Mouse (Mus musculus) T-helper 1 cell (primary cell): ENCODE data around the gene Gm45753.
"Not testable (repeated sequence)": the region's sequence is repeated elsewhere in the genome, so short reads cannot be mapped to it uniquely, and the experiment has no call there.

ENCODE experiments used
- in situ Hi-C: fragments of 300-600 bp; cut with MboI, MseI; formaldehyde crosslinking; loops from one replicate; pipeline ENCODE4 v1.15.1; 2025; ENCODE audit warnings: high pct_unique_total_duplicates

The Gm45753 gene

DNA sequence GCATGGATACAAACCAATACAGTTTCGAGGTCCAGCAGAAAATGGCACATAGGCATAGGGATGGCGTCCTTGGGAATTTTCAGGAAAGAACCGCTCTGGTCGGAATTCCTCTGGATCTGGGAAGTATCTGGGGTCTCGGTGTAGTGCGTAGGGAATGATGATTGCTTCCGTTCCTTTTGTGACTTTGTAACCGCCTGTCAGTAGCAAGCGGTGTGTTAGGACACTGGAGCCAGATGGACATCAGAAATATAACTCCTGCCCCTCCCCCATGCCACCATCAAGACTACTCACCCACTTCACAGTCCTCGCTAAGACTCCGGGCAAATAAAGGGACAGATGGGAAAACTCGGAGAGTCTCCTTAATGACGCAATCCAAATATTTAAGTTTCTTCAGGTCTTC lies at the start of gene Gm45753:
Gm45753 (minus strand) TSS at position 101 of the 400 bp plus-strand sequence.
- in situ Hi-C loops, result no loop called here

DNA sequence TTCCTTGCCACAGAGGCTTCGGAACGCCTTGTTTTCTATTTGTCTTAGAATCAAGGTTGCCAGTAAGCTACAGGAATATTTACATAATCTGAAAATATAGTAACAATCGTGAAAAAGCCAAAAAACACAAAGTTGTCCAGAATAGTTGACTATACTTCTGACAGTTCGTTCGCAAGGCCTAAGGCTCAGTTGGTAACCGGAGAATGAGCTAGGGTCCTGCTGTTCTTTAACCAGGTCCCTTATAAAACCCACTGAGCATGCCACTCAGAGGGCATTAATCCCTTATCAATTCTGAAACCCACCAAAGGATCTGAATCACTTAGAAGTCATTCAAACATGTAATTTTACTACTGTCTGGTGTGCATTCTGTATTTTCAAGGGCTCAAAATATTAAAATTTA lies 47.5 kb upstream of the Gm45753 start:
- in situ Hi-C loops, result no loop called here

DNA sequence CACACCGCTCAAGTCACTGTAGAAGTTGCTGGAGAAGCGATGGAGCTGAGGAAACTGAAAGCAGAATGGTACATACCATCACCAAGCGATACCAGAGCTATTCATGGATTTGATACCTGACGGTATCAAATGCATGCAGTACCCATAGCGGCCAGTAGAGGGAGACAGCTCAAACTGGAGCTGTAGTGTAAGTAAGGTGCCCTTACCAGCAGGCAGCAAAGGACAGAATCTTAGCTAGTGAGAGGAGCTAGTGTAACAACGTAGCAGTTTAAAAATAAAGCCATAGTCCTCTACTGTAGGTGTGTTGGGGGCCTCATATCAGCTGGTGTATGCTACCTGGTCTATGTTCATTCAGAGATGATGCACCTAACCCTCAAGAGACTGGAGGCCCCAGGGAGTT lies 36.8 kb upstream of the Gm45753 start:
- in situ Hi-C loops, result loop anchor here (10.0 kb wide), 1 partner anchor 600 kb away; no protein-coding TSS in a partner anchor

DNA sequence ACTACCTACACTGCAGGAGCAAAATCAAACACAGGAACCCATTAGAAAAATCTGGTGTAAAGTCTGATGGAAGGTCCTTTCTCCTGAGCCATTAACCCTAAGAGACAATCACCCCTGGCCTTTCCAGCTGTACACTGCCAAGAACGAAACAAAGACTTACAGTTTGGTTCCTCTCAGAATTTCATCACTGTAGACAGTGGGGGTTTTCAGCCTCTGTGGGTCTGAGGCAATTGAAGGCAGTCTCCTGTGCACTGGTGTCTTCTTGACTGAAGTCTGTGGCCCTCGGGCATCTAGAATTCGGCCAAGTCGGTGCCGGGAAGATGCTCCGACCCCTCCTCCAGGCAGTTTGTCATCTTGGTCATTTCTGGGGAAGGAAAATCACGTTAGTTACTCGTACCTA lies 36.0 kb upstream of the Gm45753 start:
- in situ Hi-C loops, result loop anchor here (10.0 kb wide), 1 partner anchor 601 kb away; no protein-coding TSS in a partner anchor

DNA sequence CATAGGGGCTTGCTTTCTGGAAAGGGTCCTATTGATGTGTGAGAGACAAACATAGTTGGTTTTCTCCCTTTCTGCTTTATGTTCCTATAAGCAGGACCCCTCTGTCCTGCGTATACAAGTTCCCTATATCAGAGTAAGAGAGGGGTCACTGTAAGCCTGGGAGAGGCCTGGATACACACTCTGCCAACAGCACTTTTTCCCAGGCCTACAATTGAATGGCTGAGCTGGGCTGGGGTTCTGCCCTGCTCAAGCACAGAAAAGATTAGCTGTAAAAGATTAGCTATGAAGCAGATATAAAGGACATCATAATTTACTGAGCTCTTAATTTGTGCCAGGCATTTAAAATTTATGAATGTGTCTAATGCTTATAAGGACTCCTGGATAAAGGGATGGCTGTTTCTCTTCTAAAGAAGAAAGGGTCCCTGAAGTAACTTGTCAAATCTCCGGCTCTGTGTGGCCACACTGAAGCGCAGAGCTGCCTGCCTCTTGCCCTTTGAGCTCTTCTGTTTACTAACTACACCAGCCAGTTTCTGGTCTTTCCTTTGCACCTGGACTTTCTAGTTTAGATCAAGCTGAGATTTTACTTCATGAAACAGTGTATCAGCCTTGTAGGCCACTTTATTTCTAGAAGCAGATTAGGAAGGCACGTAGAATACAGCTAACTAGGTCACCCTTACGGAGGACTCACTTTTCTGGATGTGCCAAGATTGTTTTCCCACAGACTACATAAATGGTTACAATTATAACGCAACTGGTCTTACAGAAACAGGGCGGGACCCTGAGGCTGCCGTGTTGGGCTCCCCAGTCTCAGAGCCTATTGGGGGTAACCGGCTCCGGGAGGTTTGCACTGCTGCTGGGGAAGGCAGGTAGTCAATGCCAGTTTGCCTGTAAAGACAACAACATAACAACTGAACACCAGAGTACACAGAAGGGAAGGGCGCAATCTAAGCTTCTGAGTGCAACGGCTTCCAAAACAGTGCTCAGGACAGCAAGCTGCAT lies 33.7 kb upstream of the Gm45753 start:
- in situ Hi-C loops, result loop anchor here (10.0 kb wide), 1 partner anchor 603 kb away; no protein-coding TSS in a partner anchor

DNA sequence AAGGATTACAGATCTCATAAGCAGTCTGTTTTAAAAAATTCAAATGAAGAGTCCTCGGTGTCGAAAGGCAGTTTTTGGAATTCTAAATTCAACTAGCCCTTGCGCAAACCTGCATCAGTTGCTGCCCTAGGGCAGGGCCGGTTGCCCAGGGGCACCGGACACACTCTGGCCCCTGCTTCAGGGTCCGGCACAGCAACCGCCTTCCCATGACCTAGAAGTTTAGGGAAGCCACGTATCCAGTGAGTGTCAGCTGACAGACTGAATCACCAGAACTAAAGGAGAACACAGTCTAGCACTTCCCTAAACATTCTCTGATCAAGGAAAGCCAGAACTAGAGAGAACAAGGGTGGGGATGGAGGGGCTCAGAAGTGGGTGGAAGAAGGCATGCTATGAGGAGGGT lies 25.2 kb upstream of the Gm45753 start:
- in situ Hi-C loops, result no loop called here

DNA sequence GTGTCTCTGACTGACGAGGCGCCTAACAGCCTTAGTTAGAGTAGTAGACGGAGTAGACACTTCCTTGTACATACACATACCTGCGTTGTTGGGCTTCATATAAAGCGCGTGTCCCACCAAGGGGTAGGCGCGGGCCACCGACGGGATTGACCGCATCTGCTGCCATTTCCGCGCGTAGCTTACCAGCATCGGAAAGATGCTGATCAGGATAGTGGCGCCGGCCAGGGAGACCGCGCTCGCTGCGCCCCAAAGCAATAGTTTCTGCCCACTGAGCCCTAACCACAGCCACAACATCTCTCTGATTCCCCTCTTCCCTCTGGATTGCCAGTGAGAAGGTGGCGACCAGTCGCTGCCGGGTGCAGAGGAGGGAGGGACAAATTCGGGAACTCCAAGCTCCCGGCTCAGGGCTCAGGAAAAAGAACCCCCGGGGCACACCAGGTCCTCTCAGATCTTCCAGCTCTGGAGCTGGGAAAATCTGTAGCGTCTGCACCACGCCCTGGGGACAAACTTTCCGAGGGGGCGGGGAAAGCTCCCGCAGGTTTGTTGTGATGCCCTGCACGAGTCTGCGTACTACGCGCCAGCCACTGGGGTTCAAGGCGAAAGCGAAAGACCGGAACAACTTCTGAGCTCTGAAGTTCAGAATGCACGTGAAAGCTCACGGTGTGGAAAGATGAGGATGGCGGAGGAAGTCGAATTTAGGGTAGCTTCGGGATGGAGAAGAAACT lies 24.6 kb upstream of the Gm45753 start, which contains the start of gene Cyp4v3:
Cyp4v3 (minus strand) TSS at position 532 of the 725 bp plus-strand sequence.
- in situ Hi-C loops, result no loop called here

DNA sequence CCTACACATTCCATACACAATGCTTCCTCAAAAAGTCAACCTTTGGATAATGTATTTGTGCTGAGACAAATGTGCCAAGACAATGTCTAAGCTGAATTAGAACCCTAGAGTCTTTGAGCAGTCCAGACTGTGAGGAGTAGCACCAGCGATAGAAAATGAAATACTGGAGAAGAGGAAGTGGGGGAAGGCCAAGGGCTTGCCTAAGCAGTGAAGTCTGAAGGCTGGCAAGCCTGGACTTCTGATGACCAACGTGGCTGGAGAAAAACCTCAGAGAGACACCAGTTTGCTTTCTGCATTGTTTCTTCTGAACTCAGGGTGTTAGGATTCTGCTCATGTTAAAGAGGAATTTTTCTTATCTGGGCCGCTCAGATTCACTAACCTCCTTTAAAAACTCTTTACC lies 22.6 kb upstream of the Gm45753 start:
- in situ Hi-C loops, result no loop called here

DNA sequence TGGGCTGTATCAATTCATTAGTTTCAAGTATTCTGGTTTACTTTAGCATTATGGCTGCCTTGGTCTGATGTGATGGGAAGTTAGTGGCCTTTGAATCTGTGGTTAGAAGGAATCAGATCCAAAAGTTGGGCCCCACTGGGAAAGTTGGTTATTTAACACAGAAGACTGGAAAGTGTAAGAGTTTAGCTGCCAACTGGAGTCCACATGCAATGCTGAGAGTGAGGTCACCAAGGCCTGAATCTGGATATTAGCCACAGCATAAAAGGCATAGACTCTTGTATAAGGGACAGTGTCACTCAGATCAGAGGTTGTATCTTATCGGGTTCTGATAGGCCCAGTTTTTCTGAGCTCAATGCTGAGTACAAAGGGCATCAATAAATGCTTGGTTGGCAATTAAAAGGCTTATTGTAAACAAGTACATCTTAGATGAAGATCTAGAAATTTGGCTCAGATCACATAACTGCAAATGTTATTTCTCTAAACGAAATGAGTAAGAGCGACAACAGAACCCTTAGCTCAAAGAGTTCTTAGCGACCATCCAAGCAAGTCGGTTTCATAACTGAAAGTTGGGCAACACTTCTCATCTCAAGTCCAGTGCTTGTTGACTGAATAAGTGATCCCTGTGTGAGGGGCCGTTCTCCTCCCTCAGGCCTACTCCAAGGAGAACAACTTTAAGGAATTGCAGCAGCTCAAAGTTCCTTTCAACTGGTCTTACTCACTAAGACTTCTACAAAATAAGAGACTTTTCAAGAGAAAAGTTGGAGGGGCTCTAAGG lies 21.1 kb upstream of the Gm45753 start:
- in situ Hi-C loops, result no loop called here

DNA sequence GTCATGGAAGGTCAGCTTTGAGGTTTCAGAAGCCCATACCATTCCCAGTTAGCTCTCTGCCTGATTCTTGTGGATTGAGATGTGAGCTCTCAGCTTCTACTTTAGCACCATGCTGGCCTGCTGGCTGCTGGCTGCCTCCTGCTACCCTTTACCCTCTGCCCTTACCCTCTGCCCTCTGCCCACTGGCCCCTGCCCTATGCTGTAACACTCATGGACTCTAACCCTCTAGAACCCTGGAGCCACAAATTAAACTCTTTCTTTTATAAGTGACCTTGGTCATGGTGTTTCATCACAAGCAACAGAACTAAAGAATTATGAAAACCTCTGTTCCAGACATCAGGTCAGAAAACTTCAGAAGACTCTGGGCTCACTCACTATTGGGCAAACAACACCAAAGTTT lies 18.8 kb upstream of the Gm45753 start:
- in situ Hi-C loops, result not testable (repeated sequence)

DNA sequence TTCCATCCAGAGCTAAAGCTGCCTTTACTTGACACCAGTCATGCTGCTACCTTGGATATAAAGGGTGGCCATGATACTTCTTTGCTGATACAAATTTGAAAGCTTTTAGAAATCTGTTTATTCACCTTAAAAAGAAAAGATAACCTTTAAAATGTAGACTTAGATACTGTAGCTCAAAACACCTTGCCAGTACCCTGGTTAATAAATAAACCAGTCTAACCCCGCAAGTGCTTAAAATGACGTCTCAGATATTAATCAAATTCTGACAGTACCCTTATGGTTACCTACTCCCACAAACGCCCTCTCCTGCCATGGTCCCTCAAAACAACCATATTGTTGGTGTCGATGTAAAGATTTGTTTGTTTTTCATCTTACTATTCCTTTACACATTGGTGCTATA lies 15.9 kb upstream of the Gm45753 start:
- in situ Hi-C loops, result no loop called here

DNA sequence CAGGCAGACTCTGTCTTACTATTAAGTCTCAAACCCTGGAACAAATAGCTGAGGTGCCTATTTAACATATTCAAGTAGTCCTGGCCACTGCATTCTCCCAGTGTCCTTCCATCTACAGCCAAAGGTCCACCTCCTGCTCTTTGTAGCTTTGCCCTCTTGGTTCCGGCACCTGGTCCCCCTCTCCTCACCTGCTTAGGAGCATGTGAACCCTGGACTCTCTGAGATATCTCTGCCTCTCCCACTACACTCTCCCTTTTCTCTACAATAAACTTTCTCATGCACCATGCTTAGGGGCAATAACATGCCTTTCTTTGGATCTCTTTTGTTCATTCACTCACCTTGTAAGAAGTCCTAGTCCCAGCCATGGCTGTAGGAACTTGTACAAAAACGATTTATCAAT lies 13.1 kb upstream of the Gm45753 start:
- in situ Hi-C loops, result no loop called here

DNA sequence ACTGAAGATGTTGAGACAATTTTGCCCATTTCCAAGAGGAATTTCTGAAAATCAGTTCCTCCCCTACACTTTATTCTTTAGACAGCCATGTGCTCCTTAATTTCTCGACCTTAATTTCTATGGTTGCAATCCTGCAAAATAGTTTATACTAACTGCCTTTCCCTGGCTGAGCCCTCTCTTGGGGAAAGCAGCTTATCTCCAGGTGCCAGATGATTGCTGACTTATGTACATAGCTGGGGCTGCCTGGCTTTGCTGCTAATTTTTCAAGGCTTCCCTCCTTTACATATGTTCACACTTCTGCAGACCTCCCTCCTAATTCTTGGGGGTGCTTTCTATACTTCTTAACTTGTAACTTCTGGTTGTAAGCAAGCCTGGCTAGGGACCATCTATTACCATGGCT lies 12.7 kb upstream of the Gm45753 start:
- in situ Hi-C loops, result no loop called here

DNA sequence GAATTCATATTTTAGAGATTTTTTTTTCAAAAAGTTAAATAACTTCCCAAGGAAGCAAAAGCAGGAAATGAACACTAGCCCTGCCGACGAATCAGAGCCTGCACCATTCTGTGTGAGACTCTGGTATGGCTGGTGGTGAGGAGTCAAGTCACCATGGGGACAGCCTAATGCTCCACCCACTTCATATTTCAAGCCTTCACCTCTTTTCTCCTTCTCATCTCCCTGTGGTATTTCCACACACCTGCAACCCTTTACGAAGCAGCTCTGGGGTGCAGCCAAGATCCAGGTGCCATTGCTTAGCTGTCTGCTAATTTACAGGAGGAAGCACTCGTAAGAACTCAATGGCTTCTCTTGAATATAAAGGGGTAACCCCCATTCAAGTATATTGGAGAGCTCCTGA lies 2.7 kb upstream of the Gm45753 start:
- in situ Hi-C loops, result no loop called here

DNA sequence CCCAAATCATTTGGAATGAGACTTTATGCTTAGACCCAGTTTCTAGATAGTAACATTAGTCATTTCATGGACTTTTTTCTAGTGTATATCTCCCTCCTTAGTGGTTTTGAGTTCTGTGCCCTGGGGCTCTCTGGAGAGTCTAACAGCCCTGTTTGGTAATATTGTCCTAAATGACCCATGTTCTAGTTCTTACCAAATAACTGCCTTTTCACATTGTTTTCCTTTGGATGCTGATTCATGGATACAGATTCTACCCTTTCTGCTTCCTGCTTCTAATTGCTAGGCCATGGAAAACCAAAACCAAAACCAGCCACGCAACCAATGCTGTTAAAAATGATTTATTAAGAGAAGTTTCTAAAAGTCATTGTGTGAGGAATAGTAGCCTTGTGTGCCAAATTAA lies 2.8 kb downstream of the Gm45753 start:
- in situ Hi-C loops, result no loop called here

DNA sequence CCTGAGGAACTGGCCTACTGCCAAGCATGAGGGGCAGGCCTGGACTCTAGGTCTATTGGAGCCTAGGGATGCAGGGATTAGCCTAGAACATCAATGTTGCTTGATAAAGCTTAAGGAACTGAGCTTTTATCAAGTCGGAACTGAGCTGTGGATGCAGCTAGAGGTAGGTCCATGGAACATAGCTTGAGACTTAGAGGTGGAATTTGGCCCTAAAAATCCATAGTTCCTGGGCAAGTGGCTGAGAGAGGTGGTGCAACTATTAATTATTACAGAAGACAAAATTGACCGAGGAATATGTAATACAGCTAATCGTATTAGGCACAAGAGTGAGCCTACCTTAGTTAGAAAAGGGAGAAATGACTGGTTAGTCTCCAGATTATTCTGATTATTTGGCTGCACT lies 3.9 kb downstream of the Gm45753 start:
- in situ Hi-C loops, result no loop called here

DNA sequence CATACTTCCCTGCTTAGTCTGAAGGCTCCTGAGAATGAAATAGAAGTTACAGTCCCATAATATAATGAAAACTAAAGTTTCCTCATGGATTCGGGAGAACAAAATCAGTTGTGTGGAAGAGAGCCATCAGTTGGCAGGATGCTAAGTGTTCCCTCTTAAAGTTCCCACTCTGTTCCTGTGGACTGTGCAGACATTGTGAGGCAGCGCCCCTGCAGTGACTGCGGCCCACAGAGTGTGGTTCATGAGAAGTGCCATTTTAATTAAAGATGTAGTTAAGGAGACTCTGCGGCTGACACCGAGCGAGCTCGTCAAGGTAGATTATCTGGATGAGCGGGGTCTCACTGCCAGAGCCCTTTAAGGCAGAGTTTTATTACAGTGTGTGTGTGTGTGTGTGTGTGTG lies 5.9 kb downstream of the Gm45753 start:
- in situ Hi-C loops, result no loop called here

DNA sequence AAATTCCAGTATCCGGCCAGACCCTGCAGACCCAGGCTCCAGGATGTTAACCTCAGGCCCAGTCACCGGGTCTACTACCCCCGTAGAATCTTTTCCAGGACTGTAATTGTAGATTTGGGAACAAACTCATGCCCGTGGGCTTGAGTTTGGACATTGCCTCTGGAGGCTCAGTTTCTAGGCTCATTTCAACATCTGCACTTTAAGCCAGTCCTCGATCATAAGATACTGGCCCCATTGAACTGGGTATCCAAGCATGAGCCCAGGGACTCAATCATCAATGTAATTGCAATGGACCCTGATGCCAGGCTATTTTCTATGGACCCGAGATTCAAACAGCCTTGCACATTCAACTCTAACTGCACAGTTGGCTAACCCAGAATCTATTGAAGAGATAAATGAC lies 13.0 kb downstream of the Gm45753 start:
- in situ Hi-C loops, result no loop called here

DNA sequence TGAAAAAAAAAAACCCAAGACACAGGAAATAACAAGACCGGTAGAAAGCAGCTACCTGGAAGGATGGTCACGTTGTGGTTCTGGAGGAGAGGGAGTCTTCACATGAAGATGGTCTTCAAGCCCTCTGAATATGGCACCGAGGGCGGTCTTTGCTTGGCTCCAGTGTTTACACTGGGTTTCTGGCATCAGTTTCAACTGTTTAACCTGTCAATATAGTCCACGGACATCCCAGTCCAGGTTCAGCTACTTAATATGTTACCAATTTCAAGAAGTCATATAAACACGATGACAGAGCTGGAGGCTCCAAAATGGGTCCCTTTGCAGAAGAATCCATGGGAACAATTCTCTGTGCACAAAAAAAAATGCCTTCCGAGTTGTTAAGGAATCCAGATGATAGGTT lies 13.6 kb downstream of the Gm45753 start, which contains the start of gene Klkb1:
Klkb1 (minus strand) TSS at position 173 of the 400 bp plus-strand sequence.
- in situ Hi-C loops, result no loop called here

DNA sequence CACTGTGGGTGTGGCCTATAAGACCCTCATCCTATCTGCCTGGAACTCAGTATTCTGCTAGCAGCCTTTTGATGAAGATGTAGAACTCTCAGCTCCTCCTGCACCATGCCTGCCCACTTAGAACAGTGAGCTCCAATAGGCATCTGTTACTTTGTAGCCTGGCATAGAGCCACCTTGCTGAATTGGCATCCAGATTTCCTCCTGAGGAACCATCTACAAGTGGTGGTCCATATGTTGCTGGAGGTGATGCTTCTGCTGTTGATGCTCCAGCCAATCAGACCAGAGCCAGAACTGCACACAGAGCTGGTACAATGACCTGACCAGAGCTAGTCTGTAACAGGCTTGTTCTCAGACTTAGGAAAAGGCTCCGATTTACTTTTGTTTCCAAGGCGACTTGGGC lies 16.5 kb downstream of the Gm45753 start:
- in situ Hi-C loops, result no loop called here

DNA sequence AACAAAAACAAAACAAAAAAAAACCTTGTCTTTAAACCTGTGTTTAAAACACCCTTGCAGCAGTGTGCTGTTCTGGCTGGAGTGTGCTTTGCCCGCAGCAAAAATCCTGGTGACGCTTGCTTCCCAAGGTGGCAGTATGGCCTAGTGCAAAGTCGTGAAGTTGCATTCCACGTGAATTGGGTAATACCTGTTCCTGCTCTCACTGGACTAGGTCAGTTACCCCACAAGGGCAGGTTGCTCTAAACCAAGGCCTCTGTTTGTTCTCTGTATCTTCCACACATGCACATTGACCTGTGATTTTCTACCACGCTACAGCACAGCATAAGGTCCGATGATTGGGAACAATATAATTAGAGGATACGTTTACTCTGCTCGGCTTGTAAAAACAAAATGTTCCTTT lies 26.6 kb downstream of the Gm45753 start:
- in situ Hi-C loops, result no loop called here

DNA sequence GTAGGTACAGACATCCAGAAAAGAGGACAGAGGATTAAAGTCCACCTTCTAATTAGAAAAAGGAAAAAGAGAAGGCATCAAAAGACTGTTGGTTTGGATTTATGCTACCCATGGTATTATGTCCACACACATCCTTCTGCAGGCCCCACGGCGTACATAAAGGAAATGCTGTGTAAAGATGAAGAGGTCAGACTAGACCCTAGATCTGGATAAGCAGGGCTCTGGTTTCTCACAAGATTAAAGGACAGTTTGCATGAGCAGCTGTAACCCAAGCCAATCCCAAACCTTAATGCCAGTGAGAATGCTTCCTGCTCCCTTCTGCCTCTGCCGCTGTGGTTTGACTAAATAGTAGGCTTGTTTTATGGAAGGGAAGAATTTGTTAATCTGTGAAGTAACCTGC lies 30.8 kb downstream of the Gm45753 start:
- in situ Hi-C loops, result no loop called here
